ENCODE assay signal across 8 mouse cellular contexts in the genomic region with DNA sequence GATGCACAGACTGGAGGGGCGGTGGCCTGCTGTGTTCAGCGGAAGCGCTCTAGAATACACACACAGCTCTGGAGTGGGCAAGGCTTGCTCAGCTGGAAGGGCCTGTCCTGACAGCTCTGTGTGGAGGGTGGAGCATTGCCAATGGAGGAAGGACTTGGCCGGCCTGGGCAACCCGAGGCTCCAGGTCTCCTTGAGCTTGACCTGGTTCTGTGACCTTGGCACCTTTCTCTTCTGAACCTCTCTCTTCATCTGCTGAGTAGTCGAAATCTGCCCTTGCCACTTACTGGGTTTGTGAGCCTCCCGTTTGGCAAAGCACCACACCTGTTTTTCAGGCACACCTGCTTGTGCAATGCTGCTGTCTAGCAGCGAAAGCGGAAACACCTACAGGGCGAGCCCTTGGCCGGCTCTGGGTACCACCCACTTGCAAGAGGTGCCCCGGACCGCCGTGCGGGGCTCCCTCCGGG. TPM values are rescaled to one million over a fixed set of nuclear protein-coding genes. Genes with fewer than 3 reads are reported as not detected.
A peak's percentile ranks its signal among the peaks of the same experiment; 100 is the strongest.
DNase-seq lines count a peak whose midpoint lies in the region; ATAC-seq and TF ChIP-seq lines count a peak whose summit lies in the region.
"Had no signal": no experiment of that assay in that cellular context is flagged by ENCODE, and none has a peak within 500 bp of the region (broad histone marks: within the 10 kb centered on the region; RNA-seq: fewer than 3 reads in every experiment).

A gene (plus strand): TSS at position 403 of the 464 bp plus-strand sequence.

- peaks cover 78% of the 10 kb centered on the region for H3K27me3 ChIP-seq in liver, embryonic 15.5 days
- peaks cover 50% of the 10 kb centered on the region for H3K27me3 ChIP-seq in liver, embryonic 11.5 days (replicated peaks; ENCODE audit: control insufficient read depth, insufficient read depth, low read length)
- peaks cover 34% of the 10 kb centered on the region for H3K27me3 ChIP-seq in hindbrain, embryonic 15.5 days
- peaks cover 72% of the 10 kb centered on the region for H3K27me3 ChIP-seq in limb, embryonic 12.5 days
- H3K27me3 ChIP-seq in stomach, postnatal 0 days (ENCODE audit: control insufficient read depth, insufficient read depth, low read length), result no peaks in the 10 kb centered on the region

- peak within 1 kb of the TSS; percentile 30; the same call in 1 of the 2 replicates for H3K4me2 ChIP-seq in liver, embryonic 15.5 days
- no peak within 1 kb of the TSS for H3K4me2 ChIP-seq in liver, embryonic 11.5 days
- peak within 1 kb of the TSS; percentile 34 for H3K4me2 ChIP-seq in hindbrain, embryonic 15.5 days
- peak within 1 kb of the TSS; percentile 36 for H3K4me2 ChIP-seq in limb, embryonic 12.5 days
- H3K4me2 ChIP-seq in stomach, postnatal 0 days (replicated peaks; ENCODE audit: low read depth), result peak within 1 kb of the TSS; percentile 57

- WGBS in liver, embryonic 15.5 days (ENCODE audit: insufficient replicate concordance), result 23% methylated on average over 16 of the region's 16 CpGs
- 22% methylated on average over 16 of the region's 16 CpGs for WGBS in liver, embryonic 11.5 days
- 30% methylated on average over 16 of the region's 16 CpGs for WGBS in hindbrain, embryonic 15.5 days
- 26% methylated on average over 16 of the region's 16 CpGs for WGBS in limb, embryonic 12.5 days
- 18% methylated on average over 15 of the region's 16 CpGs for WGBS in stomach, postnatal 0 days

- no peaks in the 10 kb centered on the region for H3K9me3 ChIP-seq in liver, embryonic 15.5 days (replicated peaks)
- H3K9me3 ChIP-seq in liver, embryonic 11.5 days (ENCODE audit: control insufficient read depth, low read length), result no peaks in the 10 kb centered on the region
- H3K9me3 ChIP-seq in hindbrain, embryonic 15.5 days, result no peaks in the 10 kb centered on the region
- no peaks in the 10 kb centered on the region for H3K9me3 ChIP-seq in limb, embryonic 12.5 days
- no peaks in the 10 kb centered on the region for H3K9me3 ChIP-seq in stomach, postnatal 0 days (ENCODE audit: control insufficient read depth, low read length)

- peaks cover 12% of the 10 kb centered on the region for H3K4me1 ChIP-seq in liver, embryonic 15.5 days (replicated peaks)
- peaks cover 5% of the 10 kb centered on the region; the same call in 1 of the 2 replicates for H3K4me1 ChIP-seq in liver, embryonic 11.5 days (replicated peaks; ENCODE audit: control insufficient read depth, insufficient read depth, low read length)
- peaks cover 20% of the 10 kb centered on the region for H3K4me1 ChIP-seq in hindbrain, embryonic 15.5 days (replicated peaks)
- peaks cover 18% of the 10 kb centered on the region for H3K4me1 ChIP-seq in limb, embryonic 12.5 days (replicated peaks)
- H3K4me1 ChIP-seq in stomach, postnatal 0 days (replicated peaks; ENCODE audit: control insufficient read depth, insufficient read depth), result no peaks in the 10 kb centered on the region; the same call in 1 of the 2 replicates

- H3K9ac ChIP-seq in liver, embryonic 15.5 days, result no peak within 1 kb of the TSS
- H3K9ac ChIP-seq in liver, embryonic 11.5 days (ENCODE audit: low read depth, low read length), result no peak within 1 kb of the TSS
- no peak within 1 kb of the TSS for H3K9ac ChIP-seq in hindbrain, embryonic 15.5 days
- H3K9ac ChIP-seq in limb, embryonic 12.5 days (replicated peaks), result no peak within 1 kb of the TSS
- H3K9ac ChIP-seq in stomach, postnatal 0 days (ENCODE audit: low read length), result peak within 1 kb of the TSS; percentile 51

- no peak within 1 kb of the TSS for H3K27ac ChIP-seq in liver, embryonic 15.5 days (replicated peaks)
- H3K27ac ChIP-seq in liver, embryonic 11.5 days (ENCODE audit: low read depth, low read length), result no peak within 1 kb of the TSS
- H3K27ac ChIP-seq in hindbrain, embryonic 15.5 days (replicated peaks), result no peak within 1 kb of the TSS
- H3K27ac ChIP-seq in limb, embryonic 12.5 days, result no peak within 1 kb of the TSS
- H3K27ac ChIP-seq in stomach, postnatal 0 days (replicated peaks), result peak within 1 kb of the TSS; percentile 69

- no peak for TF ChIP-seq CTCF in stomach, postnatal 0 days (IDR thresholded peaks at IDR 0.05; ENCODE audit: low read depth)

- no peak for DNase-seq in liver, embryonic 11.5 days (ENCODE audit: low spot score)
- peak; percentile 74 for DNase-seq in stomach, postnatal 0 days (ENCODE audit: low spot score)
- no peak for DNase-seq in frontal cortex, adult 2 months (ENCODE audit: extremely low spot score in 1 of 2, low spot score in 1 of 2)
- DNase-seq in testis, postnatal 10 days (ENCODE audit: low spot score), result no peak

- H3K36me3 ChIP-seq in liver, embryonic 15.5 days (replicated peaks), result no peaks in the 10 kb centered on the region
- H3K36me3 ChIP-seq in liver, embryonic 11.5 days (ENCODE audit: control insufficient read depth, insufficient read depth, low read length), result no peaks in the 10 kb centered on the region
- no peaks in the 10 kb centered on the region for H3K36me3 ChIP-seq in hindbrain, embryonic 15.5 days
- H3K36me3 ChIP-seq in limb, embryonic 12.5 days, result no peaks in the 10 kb centered on the region
- H3K36me3 ChIP-seq in stomach, postnatal 0 days (ENCODE audit: control insufficient read depth, insufficient read depth, low read length), result no peaks in the 10 kb centered on the region

- no peak for ATAC-seq in liver, embryonic 15.5 days (ENCODE audit: insufficient read depth)
- no peak for ATAC-seq in liver, embryonic 11.5 days (replicated peaks; ENCODE audit: low FRiP score)
- no peak for ATAC-seq in hindbrain, embryonic 15.5 days (ENCODE audit: low FRiP score, low read depth)
- ATAC-seq in limb, embryonic 12.5 days (ENCODE audit: insufficient number of reproducible peaks, insufficient read depth, low FRiP score, low TSS enrichment, low read depth), result no peak
- ATAC-seq in stomach, postnatal 0 days (ENCODE audit: low FRiP score, low TSS enrichment), result peak; percentile 88

- peak; percentile 56 for TF ChIP-seq EP300 in stomach, postnatal 0 days (optimal IDR thresholded peaks at IDR 0.05)

- no peak within 1 kb of the TSS for H3K4me3 ChIP-seq in liver, embryonic 15.5 days (replicated peaks)
- H3K4me3 ChIP-seq in liver, embryonic 11.5 days (ENCODE audit: low read depth, low read length), result no peak within 1 kb of the TSS
- H3K4me3 ChIP-seq in hindbrain, embryonic 15.5 days, result no peak within 1 kb of the TSS
- H3K4me3 ChIP-seq in limb, embryonic 12.5 days (replicated peaks), result peak within 1 kb of the TSS; percentile 6; the same call in 1 of the 2 replicates
- H3K4me3 ChIP-seq in stomach, postnatal 0 days (ENCODE audit: low read depth, low read length), result peak within 1 kb of the TSS; percentile 37
- H3K4me3 ChIP-seq: erythroblast, embryonic 14.5 days had no signal

RNA-seq across cellular contexts. Expression of the gene that starts here (rescaled TPM):
- 0.07 and 0.16 TPM in 2 replicates for polyA plus RNA-seq in liver, embryonic 15.5 days (2015; fragmentation: Nextera tagmentation; extraction: Ambion mirVana)
- polyA plus RNA-seq in liver, embryonic 11.5 days (2014; fragmentation: Nextera tagmentation; extraction: Ambion mirVana), result 0.12 TPM in 2 replicates
- 1.5 and 2.4 TPM in 2 replicates for polyA plus RNA-seq in hindbrain, embryonic 15.5 days (2015; fragmentation: Nextera tagmentation; extraction: Ambion mirVana)
- 0.31 and 0.33 TPM in 2 replicates for polyA plus RNA-seq in limb, embryonic 12.5 days (2016; fragmentation: Nextera tagmentation; extraction: Ambion mirVana)
- 26.9 and 28.2 TPM in 2 replicates for polyA plus RNA-seq in stomach, postnatal 0 days (2015; fragmentation: Nextera tagmentation; extraction: Ambion mirVana)
- 2.0 and 2.3 TPM in 2 replicates for polyA plus RNA-seq in frontal cortex, adult 2 months (2012; rRNA removed)
- polyA plus RNA-seq: erythroblast, embryonic 14.5 days had no signal

Comparison
In these comparisons a context has a peak if more than half of its experiments do, and no peak if none do; other contexts are left out.
1. H3K4me3 ChIP-seq: peak in limb, embryonic 12.5 days (single experiment) and stomach, postnatal 0 days (single experiment); none in liver, embryonic 15.5 days (single experiment), liver, embryonic 11.5 days (single experiment) and hindbrain, embryonic 15.5 days (single experiment).